Mouse (Mus musculus) liver, embryonic 11.5 days (tissue): ENCODE measurements around the gene Commd6. TPM values are rescaled to one million over a fixed set of nuclear protein-coding genes. Genes with fewer than 3 reads are reported as not detected.
"Not testable (repeated sequence)": the region's sequence is repeated elsewhere in the genome, so short reads cannot be mapped to it uniquely, and the experiment has no call there.

Experiments
- ATAC-seq: fragments of 200-750 bp; cut with Nextera tagmentation; replicated peaks from 2 replicates; pipeline ENCODE4 v1.8.0; 2017; ENCODE audit warnings: moderate number of reproducible peaks, mild to moderate bottlenecking, moderate TSS enrichment, moderate library complexity; ENCODE audit not compliant: low FRiP score
- DNase-seq: peaks from one replicate; pipeline ENCODE4 v3.0.0-alpha.2; 2017; ENCODE audit warnings: low spot score
- H3K27ac ChIP-seq: fragments of 300-500 bp; sonication (generic); 2 replicates; pipeline ENCODE4 v1.5.1; 2014; ENCODE audit warnings: mild to moderate bottlenecking, low read depth, low read length, control low read depth
- H3K27me3 ChIP-seq: fragments of 300-500 bp; sonication (generic); replicated peaks from 2 replicates; pipeline ENCODE4 v1.6.1; 2014; ENCODE audit warnings: low read length, mixed read lengths; ENCODE audit not compliant: control insufficient read depth, insufficient read depth
- H3K36me3 ChIP-seq: fragments of 300-500 bp; sonication (generic); 2 replicates; pipeline ENCODE4 v1.6.1; 2014; ENCODE audit warnings: mild to moderate bottlenecking, low read length, moderate library complexity, mixed read lengths; ENCODE audit not compliant: control insufficient read depth, insufficient read depth
- H3K4me1 ChIP-seq: fragments of 300-500 bp; sonication (generic); replicated peaks from 2 replicates; pipeline ENCODE4 v1.6.1; 2014; ENCODE audit warnings: low read length, mixed read lengths; ENCODE audit not compliant: control insufficient read depth, insufficient read depth
- H3K4me2 ChIP-seq: fragments of 300-500 bp; sonication (generic); 2 replicates; pipeline ENCODE4 v1.6.1; 2014; ENCODE audit warnings: mild to moderate bottlenecking, control low read depth, moderate library complexity
- H3K4me3 ChIP-seq: fragments of 300-500 bp; sonication (generic); 2 replicates; pipeline ENCODE4 v1.5.1; 2014; ENCODE audit warnings: low read depth, low read length, control low read depth
- H3K9ac ChIP-seq: fragments of 300-500 bp; sonication (generic); 2 replicates; pipeline ENCODE4 v1.6.1; 2014; ENCODE audit warnings: low read depth, low read length, control low read depth
- H3K9me3 ChIP-seq: fragments of 300-500 bp; sonication (generic); 2 replicates; pipeline ENCODE4 v1.6.1; 2016; ENCODE audit warnings: low read length, inconsistent platforms, mixed read lengths; ENCODE audit not compliant: control insufficient read depth
- WGBS: fragments of 180-500 bp; shearing (Covaris S2); extraction: QIAGEN DNeasy Blood & Tissue Kit; methylation state at CpG from one replicate; pipeline ENCODE4 v1.1.7; 2014; 5-methylcytosine and 5-hydroxymethylcytosine counted together
- polyA plus RNA-seq: library from polyadenylated mRNA; unstranded; fragments of >200 nt; fragmentation: Nextera tagmentation; extraction: Ambion mirVana; gene quantifications from 2 replicates; pipeline ENCODE4 v1.2.1, GENCODE M21; 2014

Commd6 gene
- polyA plus RNA-seq, 1 experiment from 2014 or later, result 83.5 TPM

- not testable (repeated sequence) for H3K9ac ChIP-seq, H3K4me1 ChIP-seq, DNase-seq, H3K9me3 ChIP-seq, H3K4me3 ChIP-seq, H3K4me2 ChIP-seq, H3K27ac ChIP-seq, H3K36me3 ChIP-seq, H3K27me3 ChIP-seq, ATAC-seq
- WGBS, result 85% methylated on average over 2 of the region's 4 CpGs
These were observed 52.1 kb downstream of the Commd6 start for GRCm38 (mm10) chr14:101588209-101588991.

- H3K36me3 ChIP-seq, H3K4me2 ChIP-seq, H3K9me3 ChIP-seq, H3K4me1 ChIP-seq, H3K27ac ChIP-seq, DNase-seq, ATAC-seq, H3K4me3 ChIP-seq, H3K27me3 ChIP-seq, H3K9ac ChIP-seq: not testable (repeated sequence)
- WGBS, result 83% methylated on average over 4 of the region's 6 CpGs
These were observed 53.0 kb downstream of the Commd6 start for GRCm38 (mm10) chr14:101587366-101588040.

- H3K27ac ChIP-seq, result no peak overlapping the region
- H3K9ac ChIP-seq, result no peak overlapping the region
- H3K4me2 ChIP-seq, result no peak overlapping the region
- no peak for ATAC-seq
- no peaks in the 10 kb centered on the region for H3K4me1 ChIP-seq
- WGBS, result 50% methylated on average over 7 of the region's 7 CpGs
- no peak overlapping the region for H3K4me3 ChIP-seq
- H3K27me3 ChIP-seq, result no peaks in the 10 kb centered on the region
- H3K36me3 ChIP-seq, result no peaks in the 10 kb centered on the region
- H3K9me3 ChIP-seq, result no peaks in the 10 kb centered on the region
- DNase-seq, result no peak
These were observed 54.4 kb downstream of the Commd6 start for GRCm38 (mm10) chr14:101586096-101586495.

Other genes with a start within 250 kb of the Commd6 start
- 4.0 and 4.8 TPM in 2 replicates for gene Tbc1d4, start 31.5 kb downstream of the Commd6 start, polyA plus RNA-seq
- gene Uchl3, start 13.3 kb upstream of the Commd6 start, polyA plus RNA-seq, result 184 and 187 TPM in 2 replicates
- not detected in 2 replicates for gene Gm9922, start 89.1 kb upstream of the Commd6 start, polyA plus RNA-seq
- 3.8 and 4.1 TPM in 2 replicates for gene Lmo7, start 89.3 kb upstream of the Commd6 start, polyA plus RNA-seq